Mouse (Mus musculus) lung, postnatal 0 days (tissue): ENCODE measurements around the gene 2310003L06Rik.

Source experiments
- CTCF ChIP-seq: IDR thresholded peaks from 2 replicates; pipeline ENCODE4 v1.5.1; 2016; ENCODE audit warnings: antibody characterized with exemption, mild to moderate bottlenecking
- EP300 ChIP-seq: IDR thresholded peaks from 2 replicates; pipeline ENCODE4 v1.6.1; 2016; ENCODE audit warnings: antibody characterized with exemption, mild to moderate bottlenecking, control low read depth

DNA sequence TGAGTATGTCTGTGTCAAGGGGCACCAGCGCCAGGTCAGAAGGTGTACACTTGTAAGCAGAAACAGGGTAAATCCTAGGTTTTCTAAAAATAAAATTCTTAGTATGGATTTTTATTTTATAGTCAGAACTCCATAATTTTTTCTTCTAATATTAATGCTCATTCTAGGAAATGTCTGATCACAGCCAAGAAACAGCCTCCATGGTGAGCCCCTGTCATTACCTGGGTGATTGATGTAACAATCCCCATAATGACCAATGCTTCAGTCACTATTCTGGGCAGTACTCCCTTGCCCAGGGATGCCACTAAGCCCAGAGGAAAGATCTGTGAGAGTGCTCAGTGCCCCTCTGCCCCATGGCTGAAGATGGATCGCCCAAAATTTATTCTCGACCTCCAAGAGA lies 9.9 kb downstream of the 2310003L06Rik start, which contains the start of gene Cabs1:
- TF ChIP-seq CTCF (no peak), EP300 (no peak)
